Mouse (Mus musculus) spleen, adult 18-20 months (tissue): ENCODE results near the gene Rab31.

Experiments used
- DNase-seq, 2 experiments: peaks; one replicate each; pipeline ENCODE4 v3.0.0; 2022; ENCODE audit warnings: mixed read lengths in 2 of 2

The Rab31 gene

DNA sequence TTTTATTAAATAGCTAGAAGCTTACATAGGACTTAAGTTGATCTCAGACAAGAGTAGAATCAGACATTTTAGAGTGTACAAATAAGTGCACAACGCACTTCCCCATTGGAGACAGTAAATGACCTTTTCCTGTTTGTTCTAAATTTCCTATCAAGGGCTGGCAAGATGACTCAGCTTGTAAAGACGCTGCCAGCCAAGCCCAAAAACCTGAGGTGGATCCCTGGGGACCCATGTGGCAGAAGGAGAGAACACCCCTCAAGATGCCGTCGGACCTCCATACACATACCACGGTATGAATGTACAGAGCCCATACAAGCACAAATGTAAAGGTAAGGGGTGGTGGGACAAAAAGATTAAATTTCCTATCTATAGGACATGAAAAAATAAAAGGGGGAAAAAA lies 35.4 kb downstream of the Rab31 start:
- no peak for DNase-seq

DNA sequence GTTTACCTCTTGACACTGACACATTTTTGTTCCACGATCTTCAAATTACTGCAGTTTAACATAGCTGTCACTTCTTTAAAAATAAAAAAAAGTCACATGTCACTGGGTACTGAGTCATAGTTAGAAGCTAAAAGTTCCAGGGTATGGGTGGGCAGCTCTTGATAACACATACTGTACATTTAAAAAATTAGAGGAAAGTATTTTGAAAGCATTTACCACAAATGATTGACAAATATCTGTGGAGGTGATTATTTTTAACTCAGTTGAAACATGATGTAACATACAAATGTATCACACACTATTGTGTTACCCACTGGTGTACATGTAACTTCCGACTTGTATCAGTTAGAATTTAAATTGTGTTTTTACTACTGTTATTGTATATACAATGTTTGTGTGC lies 37.5 kb downstream of the Rab31 start:
- DNase-seq: no peak

DNA sequence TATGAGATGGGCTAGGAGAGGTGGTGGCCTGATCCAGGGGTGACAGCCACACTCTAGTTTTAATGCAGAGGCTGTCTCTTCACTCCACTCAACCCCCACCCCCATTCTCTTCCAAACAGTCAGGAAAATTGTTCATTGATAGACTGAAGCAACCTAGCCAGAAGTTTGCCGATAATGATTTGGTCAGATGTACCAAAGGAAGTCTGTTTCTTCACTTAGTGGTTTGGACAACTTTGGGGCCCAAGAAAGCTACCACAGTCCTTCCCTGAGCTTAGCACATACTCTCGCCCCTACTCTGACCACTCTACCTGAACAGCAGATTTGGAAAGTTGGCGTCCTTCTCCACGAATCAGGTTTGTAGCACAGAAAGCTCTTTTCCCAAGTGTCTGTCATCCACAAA lies 39.9 kb downstream of the Rab31 start:
- DNase-seq: no peak

DNA sequence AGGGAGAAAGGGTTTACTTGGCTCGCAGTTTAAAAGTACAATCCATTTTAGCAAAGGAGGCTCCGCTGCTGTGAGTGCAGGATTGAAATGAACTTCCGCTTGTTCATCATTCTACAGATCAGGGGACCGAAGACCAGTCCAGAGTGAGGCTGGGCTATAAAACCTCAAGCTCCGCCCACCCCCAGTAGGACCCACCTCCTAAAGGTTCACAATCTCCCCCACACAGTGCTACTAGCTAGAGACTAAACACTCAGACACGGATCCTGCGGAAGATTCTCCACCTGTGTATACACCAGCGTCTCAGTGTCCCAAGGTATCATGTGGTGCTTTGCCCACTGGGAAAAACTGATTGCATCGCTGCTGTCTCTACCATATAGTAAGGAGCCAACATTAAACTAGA lies 40.8 kb downstream of the Rab31 start:
- DNase-seq: no peak

DNA sequence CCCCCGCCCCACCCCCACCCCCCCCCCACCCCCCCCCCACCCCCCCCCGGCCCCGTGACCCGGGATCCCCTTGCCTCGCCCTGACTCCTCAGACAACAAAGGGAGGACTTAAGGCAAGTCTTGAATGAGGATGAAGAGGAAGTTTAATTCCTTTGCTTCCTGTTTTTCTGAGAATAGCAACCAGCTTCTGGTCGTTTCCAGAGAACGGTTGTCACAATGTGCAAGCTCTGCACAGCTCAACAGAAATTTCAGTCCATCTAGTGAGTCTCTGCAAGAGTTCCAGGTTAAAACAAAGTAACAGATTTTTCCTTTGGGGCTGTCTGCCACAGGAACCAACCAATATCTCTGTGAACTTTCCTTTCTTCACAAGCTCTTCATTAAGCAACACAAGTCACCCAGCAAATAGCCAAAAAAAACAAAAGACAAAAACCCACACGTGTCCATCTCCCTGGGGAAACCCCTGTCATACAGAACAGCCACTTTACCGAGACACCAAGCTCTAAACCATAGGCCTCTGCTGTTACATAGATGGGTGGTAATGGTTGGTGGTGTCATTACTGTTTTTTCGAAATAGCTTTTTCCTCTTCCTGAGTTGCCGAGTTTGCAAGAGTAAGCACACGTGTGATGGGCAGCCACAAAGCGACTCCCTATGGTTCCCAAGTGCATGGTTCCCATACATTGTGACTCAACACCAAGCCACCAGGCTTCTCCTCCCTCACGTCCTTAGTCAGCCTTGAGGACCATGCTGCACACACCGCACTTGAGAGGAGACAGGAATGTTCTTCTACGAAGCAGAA lies 42.4 kb downstream of the Rab31 start:
- DNase-seq: no peak

DNA sequence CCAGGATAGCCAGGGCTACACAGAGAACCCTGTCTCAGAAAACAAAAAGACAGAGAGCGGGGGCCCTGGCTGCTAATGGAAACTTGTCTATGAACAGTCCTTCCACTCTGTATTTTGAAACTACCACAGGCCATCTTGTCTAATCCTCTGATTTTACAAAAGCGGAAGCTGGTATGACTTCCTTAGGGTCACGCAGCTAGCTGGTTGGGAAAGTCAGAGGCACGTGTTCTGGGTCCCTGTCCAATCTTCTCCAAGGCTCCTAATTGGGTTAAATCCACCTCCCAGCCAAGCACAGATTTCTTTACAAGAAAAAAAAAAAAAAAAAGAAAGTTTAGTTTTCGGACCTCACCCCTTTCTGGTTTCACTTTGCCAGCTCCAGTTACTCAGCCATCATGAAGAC lies 45.8 kb downstream of the Rab31 start:
- DNase-seq: no peak

DNA sequence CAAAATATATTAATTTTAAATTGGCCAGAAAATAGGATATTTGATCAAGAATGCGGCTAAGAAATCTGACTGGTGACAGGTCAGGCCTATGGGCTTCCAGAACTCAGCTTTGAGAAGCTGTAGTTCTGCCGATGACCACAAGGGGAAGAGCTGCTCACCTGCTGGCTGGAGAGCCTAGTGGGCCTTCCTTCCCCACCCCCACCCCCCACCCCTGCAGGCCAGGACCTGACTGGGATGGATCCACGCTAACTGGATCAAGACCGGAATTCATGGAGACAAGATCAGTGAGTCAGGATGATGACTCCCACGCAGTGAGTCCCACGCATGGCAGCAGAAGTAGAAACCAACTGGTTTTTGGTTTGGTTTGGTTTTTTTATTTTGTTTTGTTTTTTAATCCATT lies 46.3 kb downstream of the Rab31 start:
- peak in 1 of 2 experiments; percentile 32 for DNase-seq

DNA sequence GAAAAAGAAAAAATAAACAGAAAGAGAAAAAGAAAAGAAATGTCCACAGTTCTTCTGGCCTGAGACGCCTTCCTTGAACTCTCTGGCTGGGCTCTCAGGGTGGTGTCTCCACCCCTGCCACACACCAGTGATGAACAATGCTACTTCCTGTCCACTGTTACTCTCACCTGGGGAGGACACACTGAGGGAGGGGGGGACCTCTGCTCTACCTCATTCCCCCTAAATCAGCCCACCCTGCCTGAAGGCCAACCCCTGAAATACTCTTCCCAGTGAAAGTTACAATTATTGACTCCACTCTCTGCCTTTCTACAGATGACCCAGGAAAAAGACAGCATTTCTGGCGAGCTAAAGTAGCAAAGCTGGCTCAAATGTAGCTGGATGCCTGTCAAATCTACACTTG lies 46.7 kb downstream of the Rab31 start:
- no peak for DNase-seq

DNA sequence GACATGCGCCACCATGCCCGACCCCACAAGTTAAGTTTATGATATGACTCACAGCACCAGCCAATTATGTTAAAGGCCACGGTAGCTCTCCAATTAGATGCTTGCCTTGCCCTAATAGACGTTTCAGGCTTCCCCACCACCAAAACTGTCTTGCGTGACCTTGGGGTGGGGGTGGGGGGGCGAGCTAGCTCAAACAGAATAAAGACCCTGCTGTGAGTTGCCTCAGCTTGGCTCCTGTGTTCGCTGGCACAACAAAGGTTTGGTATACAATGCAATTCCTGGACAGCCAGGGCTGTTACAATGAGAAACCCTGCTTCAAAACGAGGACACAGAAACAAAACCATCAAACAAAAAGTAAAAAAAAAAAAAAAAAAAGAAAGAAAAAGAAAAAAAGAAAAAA lies 47.2 kb downstream of the Rab31 start:
- DNase-seq: no peak

DNA sequence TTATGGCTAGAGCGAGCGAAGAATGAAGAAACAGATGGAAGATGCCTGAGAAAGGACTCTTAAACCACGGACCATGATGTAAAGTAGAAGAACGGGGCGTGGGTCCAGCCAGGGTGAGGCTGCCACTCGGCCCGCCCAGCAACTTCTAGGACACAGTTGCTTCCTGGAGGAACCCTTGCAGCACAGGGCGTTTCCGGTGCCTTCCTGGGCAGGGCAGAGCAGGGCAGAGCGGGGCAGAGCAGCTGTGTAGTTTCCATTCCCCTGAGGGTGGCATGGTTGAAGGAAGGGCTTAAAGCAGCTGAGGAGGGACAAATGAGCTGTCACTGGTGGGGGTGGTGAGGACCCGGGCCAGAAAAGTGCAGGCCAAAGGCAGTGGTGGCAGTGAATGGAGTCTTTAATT lies 48.3 kb downstream of the Rab31 start:
- peak; percentile 46 to 60 for DNase-seq

DNA sequence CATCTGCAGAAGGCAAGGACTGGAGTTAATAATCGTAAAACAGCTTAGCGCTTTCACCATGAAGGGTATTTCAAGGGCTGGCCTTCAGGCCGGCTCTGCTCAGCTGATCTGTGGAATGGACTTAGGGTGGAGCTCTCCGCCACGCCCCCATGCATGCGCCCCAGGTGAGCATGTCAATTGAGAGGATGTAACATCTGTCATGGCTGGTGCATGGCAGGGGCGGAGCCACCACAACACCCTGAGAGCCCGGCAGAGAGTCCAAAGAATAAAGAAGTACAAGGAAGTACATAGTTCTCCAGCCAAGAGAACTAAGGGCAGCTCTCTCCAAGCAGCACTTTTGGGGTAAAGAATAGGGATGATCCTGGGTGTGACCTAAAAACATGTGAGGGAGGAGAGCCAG lies 48.9 kb downstream of the Rab31 start:
- peak; percentile 45 to 58 for DNase-seq

DNA sequence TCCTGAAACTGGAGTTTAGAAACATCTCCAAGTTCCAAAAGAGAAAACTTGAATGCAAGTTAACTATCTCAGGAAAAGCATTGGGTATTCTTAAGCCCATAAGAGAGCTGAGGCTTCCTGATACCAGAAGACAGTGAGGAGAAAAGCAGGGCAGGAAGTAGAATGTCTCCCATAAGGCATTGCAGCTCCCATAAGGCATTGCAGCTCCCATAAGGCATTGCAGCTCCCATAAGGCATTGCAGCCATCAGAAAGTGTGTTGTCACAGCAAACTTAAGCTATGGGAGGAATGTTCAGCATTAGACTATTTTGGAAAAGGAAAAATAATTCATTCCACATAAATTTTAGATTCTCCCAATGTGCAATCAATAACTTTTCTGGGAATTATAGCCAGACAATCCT lies 51.2 kb downstream of the Rab31 start:
- no peak for DNase-seq

DNA sequence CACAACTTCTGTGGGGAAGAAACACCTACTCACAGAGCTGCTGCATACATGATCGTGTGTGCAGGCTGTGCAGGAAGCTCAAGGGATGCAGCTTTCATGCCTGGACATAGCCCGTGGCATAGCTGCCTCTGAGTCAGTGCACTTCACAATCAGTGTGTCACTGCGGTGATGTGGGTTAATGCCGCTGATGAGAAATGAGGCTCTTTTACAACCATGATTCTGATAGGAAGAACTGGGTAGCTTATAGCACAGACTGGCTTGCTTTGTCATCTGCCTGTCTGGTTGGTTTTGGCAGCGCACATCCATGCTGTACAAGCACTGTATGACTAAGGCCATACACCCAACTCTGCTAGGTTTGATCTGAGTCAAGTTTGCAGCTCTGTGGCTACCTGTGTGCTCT lies 52.7 kb downstream of the Rab31 start:
- DNase-seq: no peak

DNA sequence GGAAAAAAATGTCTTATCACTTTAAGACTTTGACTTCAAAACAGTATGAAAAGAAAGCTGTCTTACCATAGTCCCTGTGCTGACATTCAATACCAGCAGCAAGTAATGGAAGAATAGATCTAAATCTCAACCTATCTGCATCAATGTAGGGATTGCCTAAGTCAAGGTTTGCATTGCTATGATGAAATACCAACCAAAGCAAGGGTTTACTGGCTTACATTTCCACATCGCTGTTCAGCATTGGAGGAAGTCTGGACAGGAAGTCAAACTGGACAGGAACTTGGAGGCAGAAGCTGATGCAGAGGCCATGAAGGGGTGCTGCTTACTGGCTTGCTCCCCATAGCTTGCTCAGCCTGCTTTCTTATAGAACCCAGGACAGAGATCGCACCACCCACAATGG lies 54.0 kb downstream of the Rab31 start:
- DNase-seq: no peak

DNA sequence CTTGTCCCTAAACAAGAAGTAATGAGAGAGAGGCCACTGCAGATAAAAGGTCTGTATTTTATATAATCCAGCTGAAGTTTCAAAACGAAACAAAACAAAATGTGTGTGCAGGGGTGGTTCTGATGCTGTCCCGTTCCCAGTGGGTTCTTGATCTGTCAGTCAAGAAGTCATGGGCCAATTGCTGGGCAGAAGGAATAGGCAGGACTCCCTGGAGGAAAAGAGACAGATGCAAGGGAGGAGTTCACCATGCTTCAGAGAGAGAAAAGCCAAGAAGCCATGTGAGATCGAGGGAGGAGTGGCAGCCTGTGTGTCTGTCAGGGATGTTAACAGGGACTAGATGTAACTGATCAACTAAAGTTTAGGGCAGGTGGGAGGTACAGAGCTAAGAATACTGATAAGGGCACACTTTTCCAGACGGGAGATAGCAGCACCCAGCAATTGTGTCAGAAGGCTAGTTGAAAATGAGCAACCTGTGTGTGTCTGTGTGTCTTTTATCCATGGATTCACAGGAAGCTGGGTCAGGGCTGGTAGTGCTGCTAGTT lies 54.8 kb downstream of the Rab31 start:
- DNase-seq: no peak

DNA sequence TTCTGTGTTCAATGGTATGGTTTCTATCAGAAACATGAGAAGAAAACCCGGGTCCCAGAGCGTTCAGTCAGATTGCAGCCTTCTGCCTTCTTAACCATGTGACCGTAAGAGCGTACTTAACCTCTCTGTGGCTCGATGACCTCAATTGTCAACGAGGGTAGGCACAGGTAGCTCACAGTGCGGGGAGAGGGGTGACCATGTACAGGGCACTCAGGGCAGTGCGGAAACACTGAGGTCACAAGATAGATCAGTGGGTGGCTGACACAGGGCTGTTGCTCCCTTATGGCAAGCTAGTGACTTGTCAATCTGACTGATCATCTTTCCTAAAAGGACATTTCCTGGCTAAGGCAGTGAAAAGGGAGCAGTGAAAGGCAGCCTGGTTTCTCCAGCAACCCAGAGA lies 58.5 kb downstream of the Rab31 start:
- DNase-seq: no peak

DNA sequence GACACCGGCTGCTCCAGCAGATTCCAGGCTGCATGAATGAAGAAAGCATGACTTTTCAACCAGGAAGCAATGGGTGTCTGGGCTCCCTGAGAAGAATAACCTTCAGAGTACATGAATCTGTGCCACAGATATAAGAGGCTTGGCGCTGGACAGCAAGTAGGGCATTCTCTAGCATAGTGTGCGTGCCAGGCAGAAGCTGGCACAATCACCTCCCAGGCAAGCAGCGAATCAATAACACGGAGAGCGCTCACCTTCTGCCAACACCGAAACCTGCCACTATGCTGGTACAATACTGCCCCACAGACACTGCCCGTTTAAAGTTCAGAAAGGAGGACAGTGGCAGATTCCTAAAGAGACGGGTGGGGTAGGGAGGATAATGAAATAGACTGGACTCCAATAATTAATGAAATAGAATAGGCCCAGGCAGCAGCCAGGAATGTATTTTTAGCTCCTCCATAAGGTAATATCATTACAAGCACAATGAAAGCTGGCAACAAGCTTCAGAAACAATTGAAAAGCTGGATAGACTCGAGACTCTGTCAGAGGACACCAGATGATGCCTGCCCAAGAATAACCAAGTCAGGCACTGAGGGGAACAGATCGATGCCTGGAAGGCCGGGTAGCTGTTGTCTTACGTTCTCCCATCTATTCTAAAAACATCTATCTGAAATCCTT lies 59.6 kb downstream of the Rab31 start:
- DNase-seq: no peak

DNA sequence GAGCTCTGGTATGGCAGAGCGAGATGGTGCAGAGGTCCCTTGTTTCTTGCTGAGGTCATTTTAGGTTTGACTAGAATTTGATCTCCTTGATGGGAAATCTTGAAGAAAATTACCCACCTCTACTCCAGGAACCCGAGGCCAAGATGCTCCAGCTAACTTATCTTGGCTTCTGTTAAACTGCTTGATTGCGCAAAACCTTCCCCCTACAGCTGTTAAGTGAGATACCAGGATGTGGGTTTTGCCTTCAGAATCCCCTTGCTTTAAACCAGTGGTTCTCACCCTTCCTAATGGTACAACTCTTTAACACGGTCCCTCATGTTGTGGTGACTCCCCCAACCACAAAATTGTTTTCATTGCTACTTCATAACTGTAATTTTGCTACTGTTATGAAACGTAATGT lies 60.8 kb downstream of the Rab31 start:
- DNase-seq: no peak

DNA sequence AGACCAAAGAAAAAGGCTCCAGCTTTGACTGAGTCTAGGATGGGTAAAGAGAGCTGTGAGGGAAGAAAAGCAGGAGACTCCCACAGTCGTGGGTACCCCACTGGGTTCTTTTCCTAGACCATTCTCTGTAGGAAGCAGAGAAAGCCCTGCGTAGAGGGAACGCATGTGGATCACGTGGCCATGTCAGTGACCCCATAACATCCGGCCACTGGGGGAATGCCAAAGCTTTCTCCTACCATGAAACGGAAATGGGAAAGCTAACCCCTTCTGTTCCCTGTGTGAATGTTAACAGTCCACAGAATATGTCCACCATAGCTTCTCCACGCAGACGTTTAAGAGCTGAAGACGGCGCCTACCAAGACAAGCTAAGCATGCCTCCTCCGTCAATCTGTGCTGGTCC lies 62.0 kb downstream of the Rab31 start:
- no peak for DNase-seq

DNA sequence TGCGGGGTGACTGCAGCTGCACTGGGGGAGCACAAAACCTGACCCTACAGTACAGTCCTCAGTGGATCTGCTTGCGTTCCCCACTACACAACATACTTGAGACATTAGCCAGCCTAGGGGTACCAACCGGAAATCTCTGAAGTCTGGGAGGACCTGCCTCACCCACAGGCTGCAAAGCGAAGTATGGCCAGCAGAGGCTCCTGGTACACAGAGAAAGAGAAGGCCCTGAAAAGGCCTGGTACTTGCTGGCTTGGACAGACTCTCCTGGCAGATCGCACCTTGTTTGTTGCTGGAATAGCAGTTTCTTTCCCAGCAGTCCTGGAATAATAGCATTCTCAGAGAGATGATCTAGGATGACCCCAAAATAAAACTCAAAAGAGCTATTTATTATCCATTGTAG lies 66.3 kb downstream of the Rab31 start:
- DNase-seq: peak; percentile 45 to 65

DNA sequence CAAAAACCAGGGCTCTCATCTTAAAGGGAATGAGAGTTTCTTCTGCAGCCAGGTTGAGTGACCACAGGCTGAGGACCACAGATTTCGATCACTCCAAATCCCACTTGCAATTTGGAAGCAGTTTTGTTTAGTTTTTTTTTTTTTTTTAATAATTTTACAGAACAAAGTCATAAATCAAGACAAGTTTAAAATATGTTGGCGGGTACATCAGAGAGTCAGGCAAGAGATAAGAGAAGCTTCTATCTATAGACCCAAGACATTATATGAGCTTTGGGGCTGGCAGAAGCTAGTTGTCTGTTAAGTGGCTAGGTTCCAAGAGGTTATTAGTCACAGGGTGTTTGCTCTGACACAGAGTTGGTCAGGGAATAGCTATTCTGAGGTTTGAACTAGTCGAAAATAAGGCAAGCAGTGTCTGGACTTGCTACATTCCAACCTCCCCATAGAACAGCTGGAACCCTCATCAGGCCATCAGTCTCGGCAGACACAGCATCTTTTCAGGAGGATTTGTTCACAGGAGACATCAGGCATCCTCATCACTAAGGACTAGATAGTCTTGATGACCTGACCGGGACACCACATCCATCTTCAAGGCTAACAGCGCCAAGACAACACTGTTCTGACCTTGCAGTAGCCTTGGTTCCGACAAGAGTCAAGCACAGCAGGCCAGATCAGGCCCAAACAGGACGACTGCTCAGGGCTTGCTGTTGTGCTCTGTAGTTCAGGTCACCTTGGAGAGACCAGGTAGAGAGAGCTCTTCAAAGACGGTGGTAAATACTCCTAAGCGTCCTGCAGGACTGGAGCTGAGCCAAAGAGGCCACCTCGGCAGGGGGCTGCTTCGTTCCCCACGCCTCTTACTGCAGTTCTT lies 68.8 kb downstream of the Rab31 start:
- no peak for DNase-seq

DNA sequence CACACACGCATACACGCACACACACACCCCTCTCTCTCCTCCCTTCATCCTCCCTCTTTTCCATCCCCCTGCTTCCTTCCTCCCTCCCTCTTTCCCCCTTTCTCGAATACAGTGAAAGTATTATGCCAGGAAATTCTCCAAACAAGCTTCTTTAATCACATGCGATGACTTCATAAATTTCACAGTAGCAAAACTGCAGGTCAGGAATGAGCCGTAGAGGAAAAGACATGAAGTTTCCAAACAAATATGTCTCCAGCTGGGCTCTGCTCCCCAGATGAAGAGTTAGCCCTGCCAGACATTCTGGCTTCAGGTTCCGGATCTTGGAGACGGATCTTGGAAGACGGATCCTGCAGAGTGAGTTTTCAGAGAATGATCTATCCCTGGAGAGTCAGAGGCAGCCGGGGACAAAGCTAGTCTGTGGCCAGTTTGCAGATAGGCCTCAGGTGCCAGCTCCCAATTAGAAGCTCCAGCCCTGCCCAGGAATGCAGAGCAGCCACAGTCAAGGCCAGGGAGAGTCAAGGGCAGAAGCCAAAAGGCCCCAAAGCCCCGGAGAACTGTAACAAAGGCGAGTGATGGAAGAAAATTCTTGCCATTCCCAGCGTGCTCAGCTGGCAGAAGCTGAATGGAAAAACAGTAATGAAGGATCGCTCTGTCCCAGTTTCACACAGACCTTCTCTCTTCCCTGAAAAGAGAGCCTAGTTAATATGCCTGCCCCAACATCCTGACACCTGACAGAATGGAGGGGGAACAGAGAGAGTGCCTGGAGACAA lies 70.6 kb downstream of the Rab31 start:
- DNase-seq: no peak

DNA sequence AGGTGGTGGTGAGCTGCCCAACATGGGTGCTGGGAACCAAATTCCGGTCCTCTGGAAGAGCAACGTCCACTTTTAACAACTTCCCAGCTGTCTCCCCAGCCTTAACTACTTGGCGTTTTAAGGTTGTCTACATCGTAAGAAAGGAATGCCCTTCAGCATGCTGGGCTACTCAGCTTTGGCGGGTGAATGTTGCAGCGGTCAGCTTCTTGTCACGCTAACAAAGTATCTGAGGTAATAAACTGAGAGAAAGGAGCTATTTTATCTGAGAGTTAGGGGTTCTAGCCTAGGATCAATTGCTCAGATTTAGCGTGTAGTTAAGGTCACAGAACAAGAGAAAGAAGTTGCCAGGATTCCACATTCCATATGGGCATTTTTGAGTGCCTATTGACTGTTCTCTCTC lies 71.2 kb downstream of the Rab31 start:
- DNase-seq: no peak
